Mouse (Mus musculus): ENCODE data around the gene Tifab.

The Tifab gene

DNA sequence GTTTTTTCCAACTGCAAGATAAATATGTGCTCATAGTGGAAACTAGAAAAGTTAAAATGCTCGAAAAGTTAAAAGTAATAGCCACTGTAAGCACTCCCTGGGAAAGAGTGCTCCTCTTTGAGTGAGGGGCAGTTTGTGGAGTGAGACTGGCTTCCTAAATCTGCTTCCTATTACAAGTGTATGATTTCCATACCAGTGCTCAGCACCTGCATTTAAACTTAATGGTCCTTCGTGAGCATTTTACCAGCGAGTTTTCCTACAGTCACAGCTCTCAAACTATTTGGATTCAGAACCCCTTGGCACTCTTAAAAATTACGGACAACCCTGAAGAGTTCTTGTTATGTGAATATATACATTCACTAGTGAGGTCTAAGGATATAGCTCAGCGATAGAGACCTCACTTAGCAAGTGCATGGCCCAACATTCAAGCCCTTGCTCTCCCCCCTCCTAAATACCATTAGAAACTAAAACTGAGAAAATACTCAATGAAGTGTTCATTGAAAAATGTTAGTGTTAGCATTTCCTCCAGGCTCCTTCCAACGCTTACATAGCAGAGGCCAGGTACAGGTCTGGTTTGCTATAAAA lies 39.4 kb downstream of the Tifab start:
- no peak for DNase-seq (ENCODE audit: low spot score in 2 of 2)

DNA sequence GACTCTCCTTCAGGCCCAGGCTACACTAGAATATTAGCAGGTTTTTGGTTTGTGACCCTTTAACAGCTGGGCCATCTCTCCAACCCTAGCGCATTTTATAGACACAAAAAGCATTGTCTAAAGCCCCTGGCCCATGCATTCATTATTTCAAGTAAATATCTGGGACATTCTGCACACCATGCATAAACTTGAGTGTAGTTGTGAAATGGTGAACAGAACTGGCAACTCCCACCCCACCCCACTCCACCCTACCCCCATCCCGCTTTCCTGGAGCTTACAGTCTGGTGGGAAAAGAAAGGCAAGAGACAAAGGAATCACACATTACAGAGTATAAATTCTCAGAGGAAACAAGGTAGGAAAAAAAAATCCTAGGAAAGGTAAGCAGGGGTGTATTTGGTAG lies 42.5 kb downstream of the Tifab start, which contains the start of gene H2afy:
H2afy (minus strand) TSS at position 162 of the 400 bp plus-strand sequence.
- no peak for DNase-seq (ENCODE audit: low spot score in 2 of 2)

DNA sequence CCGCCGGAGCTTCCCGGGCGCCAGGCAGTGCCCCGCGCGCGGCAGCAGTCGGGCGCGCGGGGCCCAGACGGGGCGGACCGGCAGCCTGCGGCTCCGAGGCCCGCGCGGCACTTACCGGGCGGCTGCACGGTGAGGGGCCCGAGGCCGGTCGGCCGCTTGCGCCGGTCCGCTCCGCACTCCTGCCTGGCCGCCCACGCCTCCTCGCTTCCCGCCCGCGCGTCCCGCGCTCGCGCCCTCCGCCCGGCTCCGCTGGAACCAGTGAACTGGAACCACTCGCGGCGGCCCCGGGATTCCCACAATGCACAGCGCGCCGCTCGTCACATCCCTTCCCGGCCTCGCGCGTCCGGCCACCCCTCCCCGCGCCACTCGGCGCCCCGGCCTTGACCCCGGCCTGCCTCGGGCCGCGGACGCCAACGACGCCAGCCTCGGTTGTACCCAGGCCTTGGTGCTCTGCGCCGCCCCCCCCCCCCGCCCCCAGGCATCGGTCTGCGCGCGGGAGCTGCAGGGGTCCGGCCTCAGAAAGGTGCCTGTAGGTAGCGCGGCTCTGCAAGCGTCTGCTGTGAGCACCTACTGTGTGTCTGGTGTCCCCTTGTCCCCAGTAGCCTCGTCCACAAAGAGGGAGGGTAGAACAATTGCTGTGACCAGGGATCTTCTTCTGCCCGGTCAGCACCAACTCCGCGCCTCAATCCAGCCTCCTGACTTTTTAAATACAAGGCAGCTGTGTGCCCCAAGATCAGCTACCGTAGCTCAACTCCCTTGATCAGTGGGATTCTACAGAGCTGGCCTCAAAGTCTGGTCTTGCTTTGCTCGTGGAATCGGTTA lies 43.2 kb downstream of the Tifab start:
- DNase-seq (ENCODE audit: low spot score in 2 of 2): peak; percentile 90

DNA sequence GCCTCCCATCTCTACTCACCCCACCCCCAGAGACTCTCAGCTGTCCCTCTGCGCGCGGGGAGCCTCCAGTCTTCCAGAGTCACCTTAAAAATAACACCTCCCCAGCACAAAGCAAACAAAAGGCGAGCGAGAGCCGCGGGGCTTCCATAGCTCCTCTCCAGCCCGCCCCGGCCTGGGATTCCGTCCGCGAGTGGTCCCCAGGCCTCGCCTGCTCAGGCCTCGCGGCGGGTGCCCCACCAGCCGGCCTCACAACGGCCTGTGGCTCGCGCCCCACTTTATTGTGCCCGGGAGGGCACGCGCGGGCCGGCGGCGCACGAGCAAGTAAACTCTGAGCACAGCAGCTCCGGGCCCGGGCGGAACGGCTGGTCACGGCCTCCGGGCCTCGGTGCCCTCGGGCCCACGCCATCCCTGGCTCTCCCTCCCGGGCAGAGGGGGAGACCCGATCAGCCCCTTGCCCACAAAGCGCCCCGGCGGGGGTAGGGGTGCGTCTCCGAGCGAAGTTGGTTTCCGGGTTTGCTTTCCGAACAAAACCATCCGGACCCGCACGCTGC lies 44.0 kb downstream of the Tifab start:
- DNase-seq (ENCODE audit: low spot score in 2 of 2): no peak

DNA sequence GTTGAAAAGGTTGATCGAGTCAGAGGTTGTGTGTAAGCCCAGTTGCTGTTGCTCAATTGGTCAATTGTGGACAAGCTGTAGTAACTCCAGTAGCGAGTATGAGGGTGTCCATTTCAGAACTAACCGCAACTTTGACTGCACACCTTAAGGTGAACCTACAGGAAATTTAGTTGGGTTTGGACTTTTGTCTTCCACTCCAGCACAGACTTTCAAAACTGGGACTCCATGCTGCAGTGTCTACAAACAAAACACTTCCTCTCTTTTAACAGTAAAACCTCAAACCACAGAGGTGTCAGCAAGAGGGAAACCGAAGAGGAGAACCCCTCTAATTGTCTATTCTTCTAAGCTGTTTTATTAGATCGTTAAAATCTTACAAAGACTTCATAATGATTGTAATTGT lies 44.7 kb downstream of the Tifab start:
- no peak for DNase-seq (ENCODE audit: low spot score in 2 of 2)

DNA sequence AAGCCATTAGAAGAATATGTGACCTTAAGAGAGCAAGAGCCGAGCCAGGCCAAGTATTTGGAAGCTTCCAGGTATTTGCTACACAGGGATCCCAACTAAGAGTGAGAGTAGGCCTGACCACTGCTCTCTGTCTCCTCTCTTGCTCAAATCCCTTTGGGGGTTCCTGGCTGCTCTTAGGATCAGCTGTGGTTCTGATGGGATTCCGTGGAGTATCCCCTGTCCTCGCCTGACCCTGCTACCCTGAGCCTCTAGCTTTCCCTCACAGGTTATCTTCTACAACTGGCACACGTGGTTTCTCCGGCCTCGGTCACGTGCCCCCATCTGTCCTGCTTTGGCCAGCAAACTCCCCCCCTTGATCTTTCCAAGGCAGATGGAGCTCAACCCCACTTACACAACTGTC lies 45.7 kb downstream of the Tifab start:
- no peak for DNase-seq (ENCODE audit: low spot score in 2 of 2)

DNA sequence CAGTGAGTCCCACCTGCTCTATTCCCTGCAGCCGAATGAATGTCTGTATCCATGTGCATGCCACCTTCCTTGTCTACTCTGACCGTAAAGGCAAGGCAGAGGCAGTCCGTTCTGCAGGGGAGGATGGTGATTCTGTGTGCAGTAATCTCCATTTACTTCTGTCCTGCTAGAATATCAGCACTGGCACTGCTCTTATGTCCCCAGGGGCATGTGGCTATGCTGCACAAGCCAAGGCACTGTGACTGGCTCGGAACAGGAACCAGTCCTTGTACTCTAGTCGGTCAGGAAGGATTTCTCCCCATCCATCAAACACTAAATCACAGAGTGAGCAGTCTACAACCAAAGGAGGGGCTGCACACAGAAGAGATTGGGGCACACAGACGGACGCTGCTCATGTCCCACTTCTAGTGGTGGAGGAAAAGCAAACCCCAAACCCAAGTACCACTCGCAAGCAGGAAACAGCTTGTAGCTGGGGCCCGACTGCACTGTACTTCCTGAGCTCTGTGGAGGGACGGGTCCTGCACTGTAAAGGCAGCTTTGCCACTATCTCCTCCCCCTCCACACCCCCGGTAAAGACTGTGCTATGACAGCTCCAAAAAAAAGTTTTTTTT lies 46.3 kb downstream of the Tifab start:
- DNase-seq (ENCODE audit: low spot score in 2 of 2): no peak

DNA sequence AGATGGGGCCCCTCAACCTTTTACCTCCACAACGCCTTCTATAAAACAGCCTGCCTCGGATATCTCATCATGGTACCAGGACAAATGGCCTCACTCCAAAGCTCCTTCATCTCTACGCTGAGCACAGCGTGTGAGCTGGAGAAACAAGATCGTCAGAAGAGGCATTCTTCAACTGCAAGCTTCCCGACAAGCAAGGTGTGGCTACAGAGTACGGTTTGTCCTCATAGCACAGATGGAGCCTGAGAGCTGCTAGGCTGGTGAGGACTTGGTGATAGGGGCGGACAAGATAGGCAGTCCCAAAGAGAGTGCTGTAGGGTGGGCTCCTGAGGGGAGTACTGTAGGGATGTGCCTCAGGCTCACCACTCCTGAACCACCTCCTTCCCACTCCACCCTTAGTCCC lies 48.1 kb downstream of the Tifab start:
- no peak for DNase-seq (ENCODE audit: low spot score in 2 of 2)

DNA sequence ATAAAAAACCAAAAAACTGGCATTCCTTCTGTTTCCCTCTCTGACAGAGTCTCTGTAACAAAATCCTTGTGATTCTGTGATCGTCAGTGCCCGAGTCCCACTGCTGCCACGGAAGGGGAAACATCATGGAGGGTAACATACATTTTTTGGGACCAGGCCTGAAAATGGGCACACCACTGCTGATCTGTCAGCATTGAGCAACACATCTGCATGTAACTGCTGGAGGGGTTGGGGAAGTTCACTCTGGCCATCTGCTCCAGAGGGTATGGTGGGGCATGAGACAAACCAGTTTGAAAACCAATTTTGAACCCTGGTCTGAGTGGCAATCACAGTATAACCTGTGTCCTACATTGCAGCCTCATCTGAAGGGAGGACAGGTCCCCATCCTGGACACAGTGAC lies 49.1 kb downstream of the Tifab start:
- DNase-seq (ENCODE audit: low spot score in 2 of 2): no peak

DNA sequence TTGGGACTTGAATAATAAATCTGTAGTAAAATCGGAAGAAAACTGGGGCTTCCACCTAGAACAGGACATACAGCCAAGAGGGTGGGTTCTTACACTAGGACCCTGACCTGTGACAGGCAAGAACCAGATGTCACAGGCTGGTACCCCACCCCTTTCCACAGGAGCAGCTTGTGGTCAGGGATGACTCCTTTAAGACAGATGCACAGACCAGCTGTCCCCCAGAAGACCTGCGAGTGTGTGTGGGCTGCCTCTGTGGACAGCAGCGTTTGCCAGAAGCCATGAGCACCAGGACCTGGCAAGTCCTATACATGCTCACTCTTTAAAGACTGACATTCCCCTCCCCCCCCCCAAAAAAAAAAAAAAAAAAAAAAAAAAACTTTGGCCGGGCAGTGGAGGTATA lies 49.7 kb downstream of the Tifab start:
- no peak for DNase-seq (ENCODE audit: low spot score in 2 of 2)

DNA sequence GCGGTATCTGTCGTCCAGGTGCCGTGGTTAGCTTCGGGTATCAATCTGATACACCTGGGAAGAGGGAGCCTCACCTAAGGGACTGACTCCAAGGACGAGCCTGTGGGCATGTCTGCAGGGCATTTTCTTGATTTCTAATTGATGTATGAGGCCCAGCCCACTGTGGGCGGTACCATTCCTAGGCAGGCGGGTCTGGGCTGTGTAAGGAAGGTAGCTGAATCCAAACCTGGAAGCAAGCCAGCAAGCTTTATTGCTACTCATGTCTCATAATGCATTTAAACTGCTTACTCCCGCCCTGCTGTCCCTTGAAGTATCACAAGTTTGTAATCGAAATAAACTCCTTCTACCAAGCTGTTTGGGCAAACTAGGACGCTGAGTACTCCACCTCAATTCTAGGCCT lies 53.1 kb downstream of the Tifab start:
- DNase-seq (ENCODE audit: low spot score in 2 of 2): no peak
